Mouse (Mus musculus) kidney, postnatal 0 days (tissue): ENCODE measurements around the gene Scn3b. TPM values are rescaled to one million over a fixed set of nuclear protein-coding genes. Genes with fewer than 3 reads are reported as not detected.

Experiments used
- ATAC-seq: fragments of 200-750 bp; cut with Nextera tagmentation; replicated peaks from 2 replicates; pipeline ENCODE4 v1.8.0; 2017; ENCODE audit warnings: low read depth, moderate number of reproducible peaks, moderate TSS enrichment, moderate library complexity; ENCODE audit not compliant: low FRiP score
- DNase-seq: peaks from one replicate; pipeline ENCODE4 v3.0.0-alpha.2; 2016; ENCODE audit warnings: low spot score
- H3K27ac ChIP-seq: fragments of 300-500 bp; sonication (generic); 2 replicates; pipeline ENCODE4 v1.5.1; 2014; ENCODE audit warnings: mild to moderate bottlenecking
- H3K27me3 ChIP-seq: fragments of 300-500 bp; sonication (generic); 2 replicates; pipeline ENCODE4 v1.6.1; 2014; ENCODE audit warnings: low read length, mixed read lengths; ENCODE audit not compliant: insufficient read depth
- H3K36me3 ChIP-seq: fragments of 300-500 bp; sonication (generic); 2 replicates; pipeline ENCODE4 v1.6.1; 2014; ENCODE audit warnings: low read length, mixed read lengths; ENCODE audit not compliant: insufficient read depth
- H3K4me1 ChIP-seq: fragments of 300-500 bp; sonication (generic); replicated peaks from 2 replicates; pipeline ENCODE4 v1.6.1; 2014; ENCODE audit warnings: antibody characterized with exemption, low read length, mixed read lengths; ENCODE audit not compliant: insufficient read depth
- H3K4me2 ChIP-seq: fragments of 300-500 bp; sonication (generic); 2 replicates; pipeline ENCODE4 v1.6.1; 2014; ENCODE audit warnings: mild to moderate bottlenecking, low read length, moderate library complexity, mixed read lengths
- H3K4me3 ChIP-seq: fragments of 300-500 bp; sonication (generic); replicated peaks from 2 replicates; pipeline ENCODE4 v1.5.1; 2014; ENCODE audit warnings: low read depth, low read length
- H3K9ac ChIP-seq: fragments of 300-500 bp; sonication (generic); 2 replicates; pipeline ENCODE4 v1.6.1; 2014; ENCODE audit warnings: low read depth, low read length
- H3K9me3 ChIP-seq: fragments of 300-500 bp; sonication (generic); replicated peaks from 2 replicates; pipeline ENCODE4 v1.6.1; 2016; ENCODE audit warnings: low read length, inconsistent platforms, mixed read lengths
- CTCF ChIP-seq: IDR thresholded peaks from 2 replicates; pipeline ENCODE4 v1.5.1; 2016; ENCODE audit warnings: antibody characterized with exemption, low read depth, mild to moderate bottlenecking, moderate library complexity
- WGBS: fragments of 180-500 bp; shearing (Covaris S2); extraction: QIAGEN DNeasy Blood & Tissue Kit; methylation state at CpG from one replicate; pipeline ENCODE4 v1.1.7; 2014; 5-methylcytosine and 5-hydroxymethylcytosine counted together
- polyA plus RNA-seq: library from polyadenylated mRNA; unstranded; fragments of >200 nt; fragmentation: Nextera tagmentation; extraction: Ambion mirVana; gene quantifications from 2 replicates; pipeline ENCODE4 v1.2.1, GENCODE M21; 2015

The Scn3b gene
- polyA plus RNA-seq, 1 experiment from 2014 or later = 0.32 TPM

- WGBS = 11% methylated on average over 21 of the region's 21 CpGs
- H3K4me1 ChIP-seq = no peaks in the 10 kb centered on the region
- H3K27ac ChIP-seq = no peak overlapping the region
- ATAC-seq = no peak
- H3K9me3 ChIP-seq = no peaks in the 10 kb centered on the region
- H3K9ac ChIP-seq = no peak overlapping the region
- peak; percentile 2; the same call in 1 of the 2 replicates for TF ChIP-seq CTCF
- H3K36me3 ChIP-seq = no peaks in the 10 kb centered on the region
- DNase-seq = peak; percentile 23
- peaks cover 12% of the 10 kb centered on the region for H3K27me3 ChIP-seq
- 0 out of 2 replicates have a peak overlapping the region, but pooled peaks have one; percentile 2 for H3K4me2 ChIP-seq
- H3K4me3 ChIP-seq = no peak overlapping the region
These were observed 823 bp upstream of the Scn3b start for GRCm38 (mm10) chr9:40268040-40268747.

GRCm38 (mm10) chr9:40268748-40269102 is 292 bp upstream of the Scn3b start:
- no peak for DNase-seq
- peak; percentile 34; the same call in 1 of the 2 replicates for ATAC-seq
- H3K4me2 ChIP-seq = peak overlapping the region; percentile 46

GRCm38 (mm10) chr9:40269880-40270279 is 863 bp downstream of the Scn3b start:
- Histone ChIP-seq H3K9me3 (no peaks in the 10 kb centered on the region), H3K4me2 (no peak overlapping the region), H3K4me1 (no peaks in the 10 kb centered on the region), H3K27me3 (peaks cover 12% of the 10 kb centered on the region), H3K9ac (no peak overlapping the region), H3K4me3 (no peak overlapping the region), H3K27ac (no peak overlapping the region), H3K36me3 (no peaks in the 10 kb centered on the region)
- ATAC-seq = no peak
- DNase-seq = no peak
- no peak for TF ChIP-seq CTCF
- 23% methylated on average over 8 of the region's 8 CpGs for WGBS

More at GRCm38 (mm10) chr9:40268748-40269102, 292 bp upstream of the Scn3b start:
- 6% methylated on average over 4 of the region's 4 CpGs for WGBS
- TF ChIP-seq CTCF = no peak
- Histone ChIP-seq H3K4me3 (no peak overlapping the region; the same call in 1 of the 2 replicates), H3K9ac (no peak overlapping the region), H3K36me3 (no peaks in the 10 kb centered on the region), H3K27ac (no peak overlapping the region), H3K4me1 (no peaks in the 10 kb centered on the region), H3K27me3 (peaks cover 12% of the 10 kb centered on the region), H3K9me3 (no peaks in the 10 kb centered on the region)

GRCm38 (mm10) chr9:40271075-40271474 is 2.1 kb downstream of the Scn3b start:
- no peak for TF ChIP-seq CTCF
- no peak overlapping the region for H3K9ac ChIP-seq
- H3K4me1 ChIP-seq = no peaks in the 10 kb centered on the region
- H3K4me3 ChIP-seq = no peak overlapping the region
- DNase-seq (no peak), ATAC-seq (no peak)
- 69% methylated on average over 3 of the region's 3 CpGs for WGBS
- no peak overlapping the region for H3K27ac ChIP-seq
- peaks cover 12% of the 10 kb centered on the region for H3K27me3 ChIP-seq
- no peak overlapping the region for H3K4me2 ChIP-seq
- no peaks in the 10 kb centered on the region for H3K36me3 ChIP-seq
- no peaks in the 10 kb centered on the region for H3K9me3 ChIP-seq

- H3K27me3 ChIP-seq = peaks cover 12% of the 10 kb centered on the region
- ATAC-seq (no peak), DNase-seq (no peak)
- H3K27ac ChIP-seq = no peak overlapping the region
- no peak overlapping the region for H3K4me2 ChIP-seq
- no peaks in the 10 kb centered on the region for H3K36me3 ChIP-seq
- WGBS = 80% methylated on average over 7 of the region's 7 CpGs
- H3K4me3 ChIP-seq = no peak overlapping the region
- H3K9me3 ChIP-seq = no peaks in the 10 kb centered on the region
- no peaks in the 10 kb centered on the region for H3K4me1 ChIP-seq
- H3K9ac ChIP-seq = no peak overlapping the region
- TF ChIP-seq CTCF = no peak
These were observed 3.8 kb downstream of the Scn3b start for GRCm38 (mm10) chr9:40272822-40273221.

GRCm38 (mm10) chr9:40275904-40276303 is 6.9 kb downstream of the Scn3b start:
- 80% methylated on average over 5 of the region's 5 CpGs for WGBS
- no peak overlapping the region for H3K4me2 ChIP-seq
- H3K36me3 ChIP-seq = no peaks in the 10 kb centered on the region

More at GRCm38 (mm10) chr9:40275904-40276303, 6.9 kb downstream of the Scn3b start:
- H3K9me3 ChIP-seq = no peaks in the 10 kb centered on the region
- H3K27me3 ChIP-seq = no peaks in the 10 kb centered on the region
- no peak for DNase-seq
- no peak for ATAC-seq
- H3K4me3 ChIP-seq = no peak overlapping the region
- TF ChIP-seq CTCF = no peak
- H3K9ac ChIP-seq = no peak overlapping the region
- H3K4me1 ChIP-seq = no peaks in the 10 kb centered on the region
- no peak overlapping the region for H3K27ac ChIP-seq
